Mouse (Mus musculus) lung, adult 2 months (tissue): ENCODE results near the gene Mapk8ip3.

ENCODE experiments used
- CTCF ChIP-seq: fragments of 200-500 bp; IDR thresholded peaks from 2 replicates; pipeline ENCODE4 v1.5.1; 2011; ENCODE audit warnings: mild to moderate bottlenecking, low read length, control low read depth; ENCODE audit not compliant: insufficient read depth
- POLR2A ChIP-seq: fragments of 200-500 bp; IDR thresholded peaks from 2 replicates; pipeline ENCODE4 v1.6.1; 2011; ENCODE audit warnings: low read depth, mild to moderate bottlenecking, control low read depth, low read length, borderline replicate concordance; ENCODE audit errors: extremely low read depth

DNA sequence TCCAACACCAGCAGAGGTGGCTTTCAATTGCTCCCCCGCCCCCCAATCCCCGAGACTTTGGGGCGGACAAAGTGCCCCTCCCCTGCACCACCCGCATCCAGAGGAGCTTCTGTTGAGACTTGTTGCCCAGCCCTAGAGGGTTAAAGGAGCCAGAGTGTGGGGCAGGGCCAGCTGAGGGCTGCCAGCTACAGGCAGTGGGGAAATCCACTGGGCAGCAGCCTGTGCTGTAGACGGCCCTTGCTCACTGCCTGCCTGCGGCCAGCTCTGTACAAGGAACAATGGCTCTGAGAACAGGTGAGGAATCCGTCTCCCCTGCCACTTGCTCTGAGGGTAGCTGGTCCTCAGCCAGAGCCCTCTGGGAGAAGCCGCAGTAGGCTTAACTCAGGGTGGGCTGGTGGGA is 58.2 kb downstream of the Mapk8ip3 start:
- no peak for TF ChIP-seq CTCF
- no peak for TF ChIP-seq POLR2A
